Mouse (Mus musculus): ENCODE data around the gene H2-K1. TPM values are rescaled to one million over a fixed set of nuclear protein-coding genes. Genes with fewer than 3 reads are reported as not detected.
"Not testable (repeated sequence)": the region's sequence is repeated elsewhere in the genome, so short reads cannot be mapped to it uniquely, and the experiment has no call there.

The H2-K1 gene
- polyA plus RNA-seq, 1 experiment from 2014 or later: 107 TPM

- H3K4me3 ChIP-seq (replicated peaks; ENCODE audit: low read length): peak overlapping the region; percentile 97
- peak overlapping the region; percentile 98 for H3K9ac ChIP-seq (ENCODE audit: low read length)
- under 1% methylated on average over 33 of the region's 33 CpGs for WGBS
- ATAC-seq (ENCODE audit: insufficient read depth, low FRiP score): peak; percentile 6; the same call in 1 of the 2 replicates
- H3K4me2 ChIP-seq (ENCODE audit: low read depth, low read length): peak overlapping the region; percentile 97
- no peaks in the 10 kb centered on the region for H3K27me3 ChIP-seq (ENCODE audit: control insufficient read depth, insufficient read depth, low read length)
- no peaks in the 10 kb centered on the region for H3K9me3 ChIP-seq (replicated peaks; ENCODE audit: control insufficient read depth, low read length)
- peak overlapping the region; percentile 92 for H3K27ac ChIP-seq (ENCODE audit: low read length)
- peaks cover 45% of the 10 kb centered on the region for H3K4me1 ChIP-seq (ENCODE audit: control insufficient read depth, insufficient read depth, low read length)
- peaks cover 12% of the 10 kb centered on the region; the same call in 1 of the 2 replicates for H3K36me3 ChIP-seq (ENCODE audit: control insufficient read depth, insufficient read depth, low read length)
Measured at GRCm38 (mm10) chr17:33954646-33955554, 45.2 kb downstream of the H2-K1 start.

- Histone ChIP-seq H3K9me3 (replicated peaks; ENCODE audit: control insufficient read depth, low read length) (no peaks in the 10 kb centered on the region), H3K9ac (ENCODE audit: low read length) (peak overlapping the region; percentile 98), H3K4me1 (ENCODE audit: control insufficient read depth, insufficient read depth, low read length) (peaks cover 46% of the 10 kb centered on the region), H3K4me3 (replicated peaks; ENCODE audit: low read length) (peak overlapping the region; percentile 97), H3K4me2 (ENCODE audit: low read depth, low read length) (peak overlapping the region; percentile 97), H3K27me3 (ENCODE audit: control insufficient read depth, insufficient read depth, low read length) (no peaks in the 10 kb centered on the region), H3K36me3 (ENCODE audit: control insufficient read depth, insufficient read depth, low read length) (peaks cover 4% of the 10 kb centered on the region; the same call in 1 of the 2 replicates), H3K27ac (ENCODE audit: low read length) (peak overlapping the region; percentile 92)
- ATAC-seq (ENCODE audit: insufficient read depth, low FRiP score): no peak
- 31% methylated on average over 5 of the region's 5 CpGs for WGBS
Measured at GRCm38 (mm10) chr17:33953961-33954565, 46.1 kb downstream of the H2-K1 start.

- no peaks in the 10 kb centered on the region for H3K27me3 ChIP-seq (ENCODE audit: control insufficient read depth, insufficient read depth, low read length)
- H3K9ac ChIP-seq (ENCODE audit: low read length): peak overlapping the region; percentile 0; the same call in 1 of the 2 replicates
- peaks cover 46% of the 10 kb centered on the region for H3K4me1 ChIP-seq (ENCODE audit: control insufficient read depth, insufficient read depth, low read length)
- H3K27ac ChIP-seq (ENCODE audit: low read length): 0 out of 2 replicates have a peak overlapping the region, but pooled peaks have one; percentile 12
- WGBS: 65% methylated on average over 3 of the region's 3 CpGs
- no peaks in the 10 kb centered on the region; the same call in 1 of the 2 replicates for H3K36me3 ChIP-seq (ENCODE audit: control insufficient read depth, insufficient read depth, low read length)
- H3K4me3 ChIP-seq (replicated peaks; ENCODE audit: low read length): no peak overlapping the region
- H3K4me2 ChIP-seq (ENCODE audit: low read depth, low read length): peak overlapping the region; percentile 97
- no peaks in the 10 kb centered on the region for H3K9me3 ChIP-seq (replicated peaks; ENCODE audit: control insufficient read depth, low read length)
- ATAC-seq (ENCODE audit: insufficient read depth, low FRiP score): no peak
Measured at GRCm38 (mm10) chr17:33953310-33953709, 46.8 kb downstream of the H2-K1 start.

GRCm38 (mm10) chr17:33952879-33953278 lies 47.3 kb downstream of the H2-K1 start:
- Histone ChIP-seq H3K4me1 (ENCODE audit: control insufficient read depth, insufficient read depth, low read length) (peaks cover 46% of the 10 kb centered on the region), H3K36me3 (ENCODE audit: control insufficient read depth, insufficient read depth, low read length) (no peaks in the 10 kb centered on the region; the same call in 1 of the 2 replicates), H3K27me3 (ENCODE audit: control insufficient read depth, insufficient read depth, low read length) (no peaks in the 10 kb centered on the region), H3K9ac (ENCODE audit: low read length) (peak overlapping the region; percentile 0; the same call in 1 of the 2 replicates), H3K27ac (ENCODE audit: low read length) (0 out of 2 replicates have a peak overlapping the region, but pooled peaks have one; percentile 12), H3K4me2 (ENCODE audit: low read depth, low read length) (peak overlapping the region; percentile 97; the same call in 1 of the 2 replicates), H3K4me3 (replicated peaks; ENCODE audit: low read length) (no peak overlapping the region), H3K9me3 (replicated peaks; ENCODE audit: control insufficient read depth, low read length) (no peaks in the 10 kb centered on the region)
- ATAC-seq (ENCODE audit: insufficient read depth, low FRiP score): no peak
- WGBS: 80% methylated on average over 4 of the region's 4 CpGs

- not testable (repeated sequence) for ATAC-seq (ENCODE audit: insufficient read depth, low FRiP score); H3K9ac ChIP-seq (ENCODE audit: low read length); H3K27me3 ChIP-seq (ENCODE audit: control insufficient read depth, insufficient read depth, low read length); H3K9me3 ChIP-seq (replicated peaks; ENCODE audit: control insufficient read depth, low read length); H3K36me3 ChIP-seq (ENCODE audit: control insufficient read depth, insufficient read depth, low read length)
- H3K4me3 ChIP-seq (replicated peaks; ENCODE audit: low read length): peak overlapping the region; percentile 57; the same call in 1 of the 2 replicates
- peaks cover 46% of the 10 kb centered on the region for H3K4me1 ChIP-seq (ENCODE audit: control insufficient read depth, insufficient read depth, low read length)
- peak overlapping the region; percentile 87 for H3K4me2 ChIP-seq (ENCODE audit: low read depth, low read length)
- peak overlapping the region; percentile 94; the same call in 1 of the 2 replicates for H3K27ac ChIP-seq (ENCODE audit: low read length)
- 73% methylated on average over 13 of the region's 13 CpGs for WGBS
Measured at GRCm38 (mm10) chr17:33952015-33952414, 48.1 kb downstream of the H2-K1 start.

- Histone ChIP-seq H3K27me3 (ENCODE audit: control insufficient read depth, insufficient read depth, low read length) (no peaks in the 10 kb centered on the region), H3K9me3 (replicated peaks; ENCODE audit: control insufficient read depth, low read length) (no peaks in the 10 kb centered on the region), H3K27ac (ENCODE audit: low read length) (peak within 1 kb of the TSS; percentile 94), H3K4me1 (ENCODE audit: control insufficient read depth, insufficient read depth, low read length) (peaks cover 41% of the 10 kb centered on the region), H3K4me3 (replicated peaks; ENCODE audit: low read length) (peak within 1 kb of the TSS; percentile 57), H3K9ac (ENCODE audit: low read length) (peak within 1 kb of the TSS; percentile 77), H3K36me3 (ENCODE audit: control insufficient read depth, insufficient read depth, low read length) (no peaks in the 10 kb centered on the region; the same call in 1 of the 2 replicates), H3K4me2 (ENCODE audit: low read depth, low read length) (peak within 1 kb of the TSS; percentile 87)
- WGBS: 1% methylated on average over 45 of the region's 45 CpGs
- ATAC-seq (ENCODE audit: insufficient read depth, low FRiP score): peak; percentile 76
Measured at GRCm38 (mm10) chr17:33951021-33951946, 48.9 kb downstream of the H2-K1 start, which contains the start of gene B3galt4. Gene B3galt4, minus strand, starts transcription at chr17:33951488.

- H3K36me3 ChIP-seq (ENCODE audit: control insufficient read depth, insufficient read depth, low read length): no peaks in the 10 kb centered on the region; the same call in 1 of the 2 replicates
- H3K9ac ChIP-seq (ENCODE audit: low read length): peak overlapping the region; percentile 77
- ATAC-seq (ENCODE audit: insufficient read depth, low FRiP score): no peak
Measured at GRCm38 (mm10) chr17:33950131-33950625, 50.0 kb downstream of the H2-K1 start.

More at GRCm38 (mm10) chr17:33950131-33950625, 50.0 kb downstream of the H2-K1 start:
- no peaks in the 10 kb centered on the region for H3K27me3 ChIP-seq (ENCODE audit: control insufficient read depth, insufficient read depth, low read length)
- H3K4me3 ChIP-seq (replicated peaks; ENCODE audit: low read length): peak overlapping the region; percentile 57
- peak overlapping the region; percentile 94; the same call in 1 of the 2 replicates for H3K27ac ChIP-seq (ENCODE audit: low read length)
- 69% methylated on average over 10 of the region's 10 CpGs for WGBS
- no peaks in the 10 kb centered on the region for H3K9me3 ChIP-seq (replicated peaks; ENCODE audit: control insufficient read depth, low read length)
- H3K4me1 ChIP-seq (ENCODE audit: control insufficient read depth, insufficient read depth, low read length): peaks cover 41% of the 10 kb centered on the region
- peak overlapping the region; percentile 87 for H3K4me2 ChIP-seq (ENCODE audit: low read depth, low read length)
